Mouse (Mus musculus) gastrocnemius, postnatal 10 days (tissue): ENCODE data around the gene Pglyrp3. TPM values are rescaled to one million over a fixed set of nuclear protein-coding genes. Genes with fewer than 3 reads are reported as not detected.
A peak's percentile ranks its signal among the peaks of the same experiment; 100 is the strongest.
"Not testable (repeated sequence)": the region's sequence is repeated elsewhere in the genome, so short reads cannot be mapped to it uniquely, and the experiment has no call there.

ENCODE experiments used
- DNase-seq: peaks from one replicate; pipeline ENCODE4 v3.0.0; 2021; ENCODE audit warnings: mixed read lengths
- long read RNA-seq, 2 experiments: library from polyadenylated mRNA; stranded (forward); transcript quantifications; one replicate each; pipeline ENCODE4 v2.0.0; 2021
- microRNA-seq, 2 experiments: library from miRNA; unstranded; fragments of <30 nt; microRNA quantifications; one replicate each; pipeline ENCODE4 v1.2.0; 2021
- total RNA-seq, 2 experiments: library from RNA; stranded (reverse); gene quantifications; 2 replicates each; pipeline ENCODE4 v1.2.3; 2021

The Pglyrp3 gene
- total RNA-seq, result not detected
- long read RNA-seq, experiment 1, result 0 reads
- long read RNA-seq, experiment 2, result 0 reads

DNA sequence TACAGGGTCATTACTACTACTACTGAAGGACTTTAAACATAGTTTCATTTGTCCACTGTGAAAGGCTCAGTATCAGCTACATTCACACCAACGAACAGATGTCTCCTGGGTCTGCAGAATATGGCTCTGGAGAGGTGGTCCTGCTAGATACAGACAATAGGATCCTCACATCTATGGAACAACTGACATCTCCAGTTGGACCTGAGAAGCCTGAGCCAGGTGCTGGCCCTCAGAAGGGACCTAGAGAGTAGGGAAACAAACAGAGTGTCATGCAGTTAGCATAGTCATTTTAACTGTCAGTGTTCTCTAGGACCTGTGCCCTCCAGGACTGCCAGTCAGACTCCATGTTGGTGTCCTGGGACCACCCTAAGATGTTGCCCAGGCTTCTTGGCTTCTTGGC lies at the start of gene Pglyrp3:
Gene Pglyrp3, plus strand, starts transcription at position 301 of the 400 bp plus-strand sequence.
- no peak for DNase-seq

DNA sequence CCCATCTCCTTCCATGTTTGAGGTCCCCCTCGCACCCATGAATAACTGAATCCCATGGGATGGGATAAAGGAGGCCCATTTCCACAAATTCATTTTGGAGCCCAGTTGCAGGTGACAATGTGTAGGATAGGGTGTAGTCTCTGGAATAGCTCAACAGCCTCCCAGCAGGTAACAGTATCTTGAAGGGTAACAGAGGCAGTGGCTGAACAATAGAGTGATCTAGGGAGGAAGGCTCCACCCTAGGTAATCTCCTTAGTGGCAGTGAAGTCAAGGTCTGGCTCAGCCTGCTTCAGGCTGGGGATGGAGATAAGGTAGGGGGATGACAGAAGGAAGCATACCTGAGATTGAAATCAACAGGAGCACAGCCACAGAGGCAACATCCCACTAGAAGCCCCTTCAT lies 3.4 kb upstream of the Pglyrp3 start:
- DNase-seq, result no peak

- not testable (repeated sequence) for DNase-seq
Observed at GRCm38 (mm10) chr3:92024541-92024940, 10.2 kb downstream of the Pglyrp3 start.

DNA sequence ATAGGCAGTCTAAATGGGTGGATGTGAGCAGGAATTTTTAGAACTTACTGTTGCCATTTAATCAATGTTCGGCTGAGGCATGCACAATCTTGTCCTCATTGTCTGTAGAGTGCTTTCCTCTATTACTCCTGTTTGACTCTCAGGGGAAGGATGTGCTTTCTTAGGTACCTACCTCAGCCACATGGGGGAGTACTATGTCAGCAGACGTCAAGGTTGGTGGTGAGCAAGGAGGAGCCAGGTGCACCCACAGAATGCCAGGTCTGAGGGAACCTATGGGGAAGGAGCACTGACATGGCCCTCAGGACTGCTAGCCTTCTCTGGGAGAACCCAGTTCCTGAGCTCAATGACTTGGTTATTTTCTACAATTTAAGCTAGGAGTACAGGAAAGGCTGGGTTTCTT lies 18.8 kb downstream of the Pglyrp3 start:
- DNase-seq, result no peak

DNA sequence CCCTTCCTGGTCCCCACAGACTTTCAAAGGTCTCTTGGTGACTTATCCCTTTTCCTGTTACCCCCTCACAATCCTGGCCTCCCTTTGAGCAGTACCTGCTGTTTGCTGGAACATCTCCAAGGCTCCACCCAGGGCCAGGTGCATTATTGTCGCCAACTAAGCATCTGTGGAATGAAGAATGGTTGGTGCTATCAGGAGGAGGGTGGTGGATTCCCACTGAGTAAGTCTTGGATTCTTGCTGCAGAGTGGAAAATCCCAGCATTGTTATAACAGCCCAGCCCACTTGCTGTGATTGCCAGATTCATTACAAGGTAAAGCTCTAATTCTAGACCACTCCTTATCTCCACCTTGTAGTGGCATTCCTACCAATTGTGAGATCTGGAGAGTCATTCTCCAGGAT lies 19.5 kb downstream of the Pglyrp3 start:
- no peak for DNase-seq

DNA sequence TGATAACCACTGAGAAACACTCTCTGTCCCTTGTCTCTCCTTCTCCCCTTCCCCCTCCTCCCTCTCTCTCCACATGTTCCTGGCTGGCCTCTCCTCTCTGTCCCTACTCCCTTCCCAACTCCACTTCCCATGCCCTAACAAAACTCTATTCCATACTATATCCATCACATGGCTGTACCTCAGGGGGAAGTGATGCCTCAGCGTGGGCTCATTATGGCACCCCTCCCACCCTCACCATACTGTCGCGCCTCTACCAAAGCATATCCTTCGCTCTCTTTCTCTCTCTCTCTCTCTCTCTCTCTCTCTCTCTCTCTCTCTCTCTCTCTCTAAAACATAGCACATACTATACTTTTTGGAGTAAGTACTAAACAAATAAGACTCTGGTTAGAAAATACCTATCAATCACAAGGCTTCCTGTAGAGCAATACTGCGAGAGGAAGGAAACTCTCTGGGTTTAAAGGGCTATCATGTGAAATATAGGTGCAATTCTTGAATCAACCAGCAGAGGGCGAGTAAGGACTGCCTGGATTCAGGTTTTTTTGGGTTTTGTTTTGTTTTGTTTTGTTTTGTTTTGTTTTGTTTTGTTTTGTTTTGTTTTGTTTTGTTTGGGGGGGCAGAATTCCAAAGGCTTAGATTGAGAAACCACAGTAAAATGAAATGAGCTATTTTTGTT lies 36.1 kb downstream of the Pglyrp3 start:
- no peak for DNase-seq

GRCm38 (mm10) chr3:92080462-92081284 lies 66.3 kb downstream of the Pglyrp3 start:
- peak; percentile 68 for DNase-seq

Small RNAs within 50 kb of the gene (microRNA-seq; reads per million reads assigned to microRNA genes)
- gene Gm23697 (0 reads per million in 2 experiments), gene Gm25145 (0 reads per million in 2 experiments)

Other genes starting within 250 kb of the Pglyrp3 start
- gene Lor, start 68.6 kb downstream of the Pglyrp3 start, total RNA-seq, result not detected
- gene Prr9, start 109.4 kb downstream of the Pglyrp3 start, total RNA-seq, result under 1 TPM in 1 of 2 experiments, not detected in 1; 0.23 TPM
- gene Lelp1, start 128.2 kb downstream of the Pglyrp3 start, total RNA-seq, result not detected
- gene Sprr2a1, start 201.2 kb downstream of the Pglyrp3 start, total RNA-seq, result not detected
- gene Sprr2a2, start 201.3 kb downstream of the Pglyrp3 start, total RNA-seq, result not detected